ENCODE assay signal across 8 mouse cellular contexts in genomic region chr10:127642772-127643552, GRCm38 (mm10). TPM values are rescaled to one million over a fixed set of nuclear protein-coding genes. Genes with fewer than 3 reads are reported as not detected.
DNase-seq lines count a peak whose midpoint lies in the region; ATAC-seq and TF ChIP-seq lines count a peak whose summit lies in the region.

Gene Stat6, plus strand, starts transcription at chr10:127642986.

- H3K4me3 ChIP-seq in E14TG2a.4 (replicated peaks; ENCODE audit: low read length): peak within 1 kb of the TSS; percentile 74
- peak within 1 kb of the TSS; percentile 55 for H3K4me3 ChIP-seq in embryonic fibroblast, embryonic 13.5 days (ENCODE audit: insufficient read depth, low read length)
- H3K4me3 ChIP-seq in heart, embryonic 14.5 days (ENCODE audit: control insufficient read depth in 1 of 2, insufficient read depth in 1 of 2, low read depth in 1 of 2, low read length in 2 of 2): peak within 1 kb of the TSS; percentile 66 to 70
- H3K4me3 ChIP-seq in kidney, postnatal 0 days (replicated peaks; ENCODE audit: low read depth, low read length): peak within 1 kb of the TSS; percentile 59
- H3K4me3 ChIP-seq in lung, embryonic 16.5 days (ENCODE audit: low read length): peak within 1 kb of the TSS; percentile 63
- peak within 1 kb of the TSS; percentile 42 for H3K4me3 ChIP-seq in olfactory bulb, adult 2 months (ENCODE audit: insufficient read depth, low read depth, low read length)

- peak; percentile 82 for TF ChIP-seq POLR2A in embryonic fibroblast, embryonic 13.5 days (IDR thresholded peaks at IDR 0.05; ENCODE audit: low read depth, low read length)
- TF ChIP-seq POLR2A in olfactory bulb, adult 2 months (IDR thresholded peaks at IDR 0.05; ENCODE audit: insufficient read depth, low read depth, low read length): no peak

- H3K27me3 ChIP-seq in E14TG2a.4 (ENCODE audit: insufficient read depth, low read length): peaks cover 32% of the 10 kb centered on the region
- H3K27me3 ChIP-seq in heart, embryonic 14.5 days (ENCODE audit: control insufficient read depth, insufficient read depth, low read length): no peaks in the 10 kb centered on the region
- H3K27me3 ChIP-seq in kidney, postnatal 0 days (ENCODE audit: insufficient read depth, low read length): no peaks in the 10 kb centered on the region
- no peaks in the 10 kb centered on the region for H3K27me3 ChIP-seq in lung, embryonic 16.5 days (ENCODE audit: control insufficient read depth, insufficient read depth, low read depth, low read length)

- peak; percentile 62 for ATAC-seq in heart, embryonic 14.5 days (ENCODE audit: insufficient number of reproducible peaks, insufficient read depth, low FRiP score, low read depth)
- peak; percentile 62 for ATAC-seq in kidney, postnatal 0 days (replicated peaks; ENCODE audit: low FRiP score, low read depth)
- ATAC-seq in lung, embryonic 16.5 days (ENCODE audit: low read depth): peak; percentile 73

- no peaks in the 10 kb centered on the region for H3K36me3 ChIP-seq in E14TG2a.4 (ENCODE audit: insufficient read depth, low read length)
- H3K36me3 ChIP-seq in heart, embryonic 14.5 days (ENCODE audit: control insufficient read depth, insufficient read depth, low read length): peaks cover 13% of the 10 kb centered on the region
- peaks cover 5% of the 10 kb centered on the region; the same call in 1 of the 2 replicates for H3K36me3 ChIP-seq in kidney, postnatal 0 days (ENCODE audit: insufficient read depth, low read length)
- H3K36me3 ChIP-seq in lung, embryonic 16.5 days (ENCODE audit: control insufficient read depth, insufficient read depth, low read length): no peaks in the 10 kb centered on the region

- peaks cover 27% of the 10 kb centered on the region for H3K4me1 ChIP-seq in E14TG2a.4 (replicated peaks; ENCODE audit: low read depth, low read length)
- peaks cover 6% of the 10 kb centered on the region for H3K4me1 ChIP-seq in embryonic fibroblast, embryonic 13.5 days (ENCODE audit: control insufficient read depth, insufficient read depth, low read length)
- peaks cover 7 to 12% of the 10 kb centered on the region in 2 experiments for H3K4me1 ChIP-seq in heart, embryonic 14.5 days (ENCODE audit: control insufficient read depth in 2 of 2, insufficient read depth in 2 of 2, low read length in 2 of 2)
- H3K4me1 ChIP-seq in kidney, postnatal 0 days (replicated peaks; ENCODE audit: insufficient read depth, low read length): peaks cover 17% of the 10 kb centered on the region; the same call in 1 of the 2 replicates
- peaks cover 17% of the 10 kb centered on the region for H3K4me1 ChIP-seq in lung, embryonic 16.5 days (replicated peaks; ENCODE audit: control insufficient read depth, insufficient read depth, low read length)
- peaks cover 20% of the 10 kb centered on the region for H3K4me1 ChIP-seq in olfactory bulb, adult 2 months (ENCODE audit: control insufficient read depth, insufficient read depth, low read length)

- TF ChIP-seq CTCF in E14TG2a.4 (conservative IDR thresholded peaks at IDR 0.05; ENCODE audit: low read length): no peak
- TF ChIP-seq CTCF in embryonic fibroblast, embryonic 13.5 days (IDR thresholded peaks at IDR 0.05; ENCODE audit: borderline replicate concordance, insufficient read depth, low read length): no peak
- TF ChIP-seq CTCF in kidney, postnatal 0 days (IDR thresholded peaks at IDR 0.05; ENCODE audit: low read depth): no peak
- TF ChIP-seq CTCF in olfactory bulb, adult 2 months (IDR thresholded peaks at IDR 0.05; ENCODE audit: insufficient read depth, low read depth, low read length): no peak

- under 1% methylated on average over 36 of the region's 37 CpGs for WGBS in heart, embryonic 14.5 days
- WGBS in kidney, postnatal 0 days: 5% methylated on average over 37 of the region's 37 CpGs
- WGBS in lung, embryonic 16.5 days: 2% methylated on average over 37 of the region's 37 CpGs
- WGBS in olfactory bulb, adult 2 months: 25% methylated on average over 37 of the region's 37 CpGs

- peak within 1 kb of the TSS; percentile 92 for H3K9ac ChIP-seq in heart, embryonic 14.5 days (ENCODE audit: low read length)
- H3K9ac ChIP-seq in kidney, postnatal 0 days (ENCODE audit: low read depth, low read length): peak within 1 kb of the TSS; percentile 62
- H3K9ac ChIP-seq in lung, embryonic 16.5 days (ENCODE audit: low read length): peak within 1 kb of the TSS; percentile 84

- peak within 1 kb of the TSS; percentile 98 for H3K27ac ChIP-seq in embryonic fibroblast, embryonic 13.5 days (ENCODE audit: insufficient read depth, low read length)
- H3K27ac ChIP-seq in heart, embryonic 14.5 days (replicated peaks in 1 of 2; ENCODE audit: control insufficient read depth in 1 of 2, insufficient read depth in 1 of 2, low read depth in 2 of 2, low read length in 2 of 2): peak within 1 kb of the TSS; percentile 89 to 94
- H3K27ac ChIP-seq in kidney, postnatal 0 days: peak within 1 kb of the TSS; percentile 94
- H3K27ac ChIP-seq in lung, embryonic 16.5 days (ENCODE audit: low read length): peak within 1 kb of the TSS; percentile 96
- H3K27ac ChIP-seq in olfactory bulb, adult 2 months (ENCODE audit: insufficient read depth, low read depth, low read length): peak within 1 kb of the TSS; percentile 9

- H3K9me3 ChIP-seq in E14TG2a.4 (ENCODE audit: low read length): no peaks in the 10 kb centered on the region
- H3K9me3 ChIP-seq in heart, embryonic 14.5 days (ENCODE audit: control insufficient read depth, low read length): no peaks in the 10 kb centered on the region
- no peaks in the 10 kb centered on the region for H3K9me3 ChIP-seq in kidney, postnatal 0 days (replicated peaks; ENCODE audit: low read length)
- H3K9me3 ChIP-seq in lung, embryonic 16.5 days (ENCODE audit: control insufficient read depth, low read length): no peaks in the 10 kb centered on the region

- H3K4me2 ChIP-seq in heart, embryonic 14.5 days (ENCODE audit: low read length): peak within 1 kb of the TSS; percentile 94
- H3K4me2 ChIP-seq in kidney, postnatal 0 days (ENCODE audit: low read length): peak within 1 kb of the TSS; percentile 61
- H3K4me2 ChIP-seq in lung, embryonic 16.5 days (ENCODE audit: low read depth, low read length): peak within 1 kb of the TSS; percentile 63

- peak; percentile 90 for DNase-seq in adrenal gland, postnatal 14 days
- DNase-seq in kidney, postnatal 0 days (ENCODE audit: low spot score): peak; percentile 84
- peak; percentile 88 for DNase-seq in urinary bladder, postnatal 14 days (ENCODE audit: low spot score)

RNA-seq across cellular contexts. Expression of gene Stat6, which starts in this region (rescaled TPM):
- 75.0 and 89.4 TPM in 2 replicates for total RNA-seq in adrenal gland, postnatal 14 days (2021)
- polyA plus RNA-seq in embryonic fibroblast, embryonic 13.5 days (2011; ENCODE audit: insufficient read length, low read depth, missing spikeins): 55.1 and 55.8 TPM in 2 replicates
- polyA plus RNA-seq in heart, embryonic 14.5 days (2014; fragmentation: Nextera tagmentation; extraction: Ambion mirVana): 25.2 and 25.7 TPM in 2 replicates
- polyA plus RNA-seq in kidney, postnatal 0 days (2015; fragmentation: Nextera tagmentation; extraction: Ambion mirVana): 26.2 and 27.0 TPM in 2 replicates
- 47.4 and 49.2 TPM in 2 replicates for polyA plus RNA-seq in lung, embryonic 16.5 days (2015; fragmentation: Nextera tagmentation; extraction: Ambion mirVana)
- polyA plus RNA-seq in olfactory bulb, adult 2 months (2012; ENCODE audit: insufficient read depth, insufficient read length, low replicate concordance, missing spikeins): not detected in 2 replicates

Comparison
In these comparisons a context has a peak if more than half of its experiments do, and no peak if none do; other contexts are left out.
1. Peak in every context shown above with its lines: DNase-seq, ATAC-seq, H3K4me3 ChIP-seq and H3K27ac ChIP-seq.
2. H3K27ac ChIP-seq: peak in every context shown above with its lines; median percentile 98 in embryonic fibroblast, embryonic 13.5 days; 96 in lung, embryonic 16.5 days; 94 in kidney, postnatal 0 days; 92 in heart, embryonic 14.5 days; 9 in olfactory bulb, adult 2 months.